Mouse (Mus musculus) gastrocnemius, postnatal 36 days (tissue): Measurements from ENCODE around the gene Ttc39b. TPM values are rescaled to one million over a fixed set of nuclear protein-coding genes. Genes with fewer than 3 reads are reported as not detected.
"Not testable (repeated sequence)": the region's sequence is repeated elsewhere in the genome, so short reads cannot be mapped to it uniquely, and the experiment has no call there.

Experiments used
- DNase-seq, 2 experiments: peaks; one replicate each; pipeline ENCODE4 v3.0.0; 2022
- intact Hi-C: fragments of 180-260 bp; cut with DNase I; formaldehyde crosslinking; loops from one replicate; pipeline ENCODE4 v1.15.1; 2025
- total RNA-seq, 2 experiments: library from RNA; stranded (reverse); gene quantifications; 2 replicates each; pipeline ENCODE4 v1.2.3; 2021

Ttc39b gene
- total RNA-seq, 2 experiments from 2014 or later: 3.3 to 5.6 TPM

DNA sequence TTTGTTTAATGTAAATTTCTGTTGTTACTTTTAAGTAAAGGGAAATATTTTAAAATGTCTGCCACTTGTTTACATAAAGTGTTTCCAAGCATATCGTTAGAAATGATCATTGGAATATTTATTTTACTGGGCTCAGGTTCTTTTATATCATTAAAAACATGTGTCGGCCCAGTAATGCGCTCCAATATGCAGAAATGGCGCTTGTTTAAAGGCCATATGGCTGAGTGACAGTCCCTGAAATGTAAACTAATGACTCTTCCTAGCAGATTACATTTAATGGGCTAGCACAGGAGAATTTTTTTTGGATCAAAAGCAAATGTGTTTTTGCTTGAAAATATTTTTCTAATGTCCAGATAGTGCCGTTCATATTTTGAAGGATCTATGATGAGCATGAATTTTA, 86.4 kb downstream of the Ttc39b start:
- no peak for DNase-seq
- intact Hi-C loops: no loop called here

DNA sequence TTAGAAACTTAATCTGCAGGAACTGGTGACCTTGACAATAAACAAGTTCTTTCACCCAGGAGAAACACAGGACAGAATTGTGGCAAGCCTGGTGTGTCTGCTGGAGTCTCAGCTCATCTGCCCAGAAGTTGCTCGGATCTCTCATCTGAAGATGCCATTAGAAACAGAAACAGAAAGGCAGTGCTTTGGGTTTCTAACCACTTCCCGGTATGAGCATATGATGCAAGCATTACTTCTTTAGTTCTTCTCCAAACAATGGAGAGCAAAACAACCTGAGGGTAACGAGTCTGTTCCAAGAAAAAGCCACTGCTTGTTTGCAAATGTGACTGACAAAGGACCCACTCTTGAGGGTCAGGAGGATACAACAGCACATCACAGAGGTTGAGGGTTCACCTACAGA, 88.8 kb downstream of the Ttc39b start:
- intact Hi-C loops, DNase-seq: not testable (repeated sequence)

- intact Hi-C loops: no loop called here
- DNase-seq: no peak
Measured at GRCm38 (mm10) chr4:83234739-83235138, 89.3 kb downstream of the Ttc39b start.

DNA sequence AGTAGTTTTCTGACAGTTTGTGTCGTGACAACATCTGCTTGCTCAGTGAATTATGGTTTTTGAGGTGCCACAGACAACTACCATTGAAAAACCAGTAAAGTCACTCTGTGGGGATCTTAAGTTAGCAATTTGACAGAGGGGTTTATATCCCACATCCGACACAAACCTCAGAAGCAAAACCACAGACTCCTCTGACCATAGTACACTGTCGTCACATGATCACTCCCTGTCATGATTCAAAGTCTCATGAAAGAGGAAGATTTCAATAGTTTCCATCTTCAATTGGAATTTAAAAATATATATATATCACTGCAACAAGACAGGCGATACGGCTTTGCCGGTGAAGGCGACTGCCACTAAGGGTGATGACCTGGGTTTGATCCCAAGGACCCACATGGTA, 89.9 kb downstream of the Ttc39b start:
- no peak for DNase-seq
- intact Hi-C loops: no loop called here

DNA sequence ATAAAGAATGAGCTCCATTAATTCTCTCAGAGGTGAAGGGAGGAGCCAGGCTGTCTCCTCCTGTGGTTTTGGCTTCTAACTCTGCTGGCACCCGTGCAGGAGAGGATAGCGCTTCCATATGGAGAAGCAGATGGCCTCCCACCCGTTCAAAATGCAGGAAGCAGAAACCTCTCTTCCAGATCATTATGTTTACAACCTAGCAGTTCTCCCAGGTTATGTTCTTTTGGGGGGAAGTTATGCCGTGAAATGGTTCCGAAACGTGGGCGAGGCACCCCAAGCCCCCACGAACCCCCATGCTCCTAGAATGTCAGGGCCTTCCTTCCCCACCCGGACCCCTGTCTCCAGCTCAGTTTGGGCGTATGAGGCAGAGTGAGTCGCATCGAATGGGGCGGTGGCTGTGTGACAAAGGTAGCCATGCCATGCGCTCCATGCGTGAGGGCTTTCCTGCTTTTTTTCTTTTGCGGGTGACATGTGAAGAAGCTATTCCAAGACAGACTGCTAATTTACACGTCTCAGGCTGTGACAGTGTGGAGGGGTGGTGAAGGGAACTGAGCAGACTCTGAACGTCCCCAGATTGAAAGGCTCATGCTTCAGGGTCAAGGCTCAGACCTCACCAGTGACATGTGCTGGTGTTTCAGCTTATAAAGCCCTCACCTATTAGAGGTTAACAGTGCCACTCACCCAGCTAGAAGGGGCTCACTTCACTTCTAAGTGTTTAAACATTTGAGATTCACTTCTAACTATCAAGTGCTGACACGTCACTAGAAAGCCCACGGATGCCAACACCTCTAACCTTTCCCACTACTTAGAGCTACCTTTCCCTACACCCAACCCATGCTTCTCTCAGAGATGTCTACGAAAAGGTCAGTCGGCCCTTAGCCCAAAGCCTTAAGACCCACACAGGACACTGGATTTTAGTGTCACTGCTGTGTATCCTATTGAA, 90.6 kb downstream of the Ttc39b start:
- intact Hi-C loops: no loop called here
- no peak for DNase-seq

GRCm38 (mm10) chr4:83232315-83232880, 91.7 kb downstream of the Ttc39b start:
- DNase-seq: no peak
- intact Hi-C loops: no loop called here

DNA sequence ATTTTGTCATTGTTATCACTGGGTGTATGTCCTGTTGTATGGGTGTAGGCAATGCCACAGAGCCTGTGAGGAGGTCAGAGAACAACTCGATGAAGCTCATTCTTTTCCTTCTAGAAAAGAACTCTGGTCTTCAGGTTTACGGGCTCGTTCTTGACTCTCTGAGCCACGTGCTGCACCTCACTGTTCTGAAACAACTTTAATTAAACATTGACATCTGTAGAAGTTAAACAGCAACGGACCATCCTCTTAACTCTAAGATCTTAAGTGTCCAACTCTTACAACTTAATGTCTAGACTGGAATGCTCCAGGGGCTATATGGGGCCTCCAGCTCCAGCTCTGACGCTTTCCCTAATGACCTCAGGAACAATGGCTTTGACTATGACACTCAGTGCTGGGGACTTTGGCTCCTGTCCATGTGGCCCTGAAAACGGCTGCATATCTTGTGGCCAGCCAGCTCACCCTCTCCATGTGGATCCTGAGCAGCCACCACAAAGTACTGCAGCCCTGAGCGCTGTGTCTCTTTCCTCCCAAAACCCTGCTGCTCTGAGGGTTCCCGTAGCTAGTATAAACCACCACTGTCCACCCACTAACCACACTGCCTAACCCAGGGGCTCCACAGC, 95.3 kb downstream of the Ttc39b start:
- intact Hi-C loops: no loop called here
- DNase-seq: no peak

GRCm38 (mm10) chr4:83228073-83228472, 96.0 kb downstream of the Ttc39b start:
- intact Hi-C loops: no loop called here
- no peak for DNase-seq

GRCm38 (mm10) chr4:83225633-83226360, 98.3 kb downstream of the Ttc39b start:
- intact Hi-C loops: no loop called here
- DNase-seq: no peak

GRCm38 (mm10) chr4:83224242-83224641, 99.8 kb downstream of the Ttc39b start:
- intact Hi-C loops: no loop called here
- no peak for DNase-seq

- intact Hi-C loops: no loop called here
- no peak for DNase-seq
Measured at GRCm38 (mm10) chr4:83223197-83223596, 100.9 kb downstream of the Ttc39b start.

DNA sequence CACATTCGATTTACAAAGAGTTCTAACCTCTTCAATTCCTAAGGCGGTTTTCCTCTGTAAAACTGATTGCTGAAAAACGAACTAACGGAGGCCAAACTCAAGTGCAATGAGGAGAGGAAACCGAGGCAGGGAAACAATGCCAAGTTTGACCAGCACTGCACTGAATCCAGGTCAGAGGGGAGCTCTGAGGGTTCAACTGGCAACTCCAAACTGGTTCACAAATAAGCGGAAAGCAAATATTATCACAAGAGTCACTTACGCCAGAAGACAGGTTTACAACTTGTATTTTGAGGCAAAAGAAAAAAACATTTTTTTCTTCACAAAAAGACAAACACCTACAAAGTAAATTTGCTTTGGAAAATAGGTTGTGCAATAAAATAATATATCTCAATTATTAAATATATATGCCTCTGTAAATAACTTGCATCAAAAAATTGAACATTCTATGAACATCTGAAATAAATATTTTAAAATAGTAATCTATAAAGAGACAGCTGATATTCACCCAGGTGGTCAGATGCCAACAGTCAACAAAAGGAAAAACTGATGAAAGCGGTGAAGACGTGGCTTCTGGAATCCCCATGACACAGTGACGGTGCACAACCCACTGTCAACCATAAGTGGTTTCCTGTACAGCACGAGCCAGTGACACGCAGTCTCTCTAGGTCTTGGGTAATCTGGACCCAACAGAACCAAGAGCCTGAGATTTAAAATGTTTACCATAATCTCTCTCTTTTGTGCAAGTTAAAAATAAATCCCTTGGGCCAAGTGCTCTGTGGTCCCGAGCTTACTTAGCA, 103.1 kb downstream of the Ttc39b start:
- intact Hi-C loops: no loop called here
- no peak for DNase-seq

GRCm38 (mm10) chr4:83219253-83219652, 104.8 kb downstream of the Ttc39b start:
- intact Hi-C loops: no loop called here
- DNase-seq: no peak

DNA sequence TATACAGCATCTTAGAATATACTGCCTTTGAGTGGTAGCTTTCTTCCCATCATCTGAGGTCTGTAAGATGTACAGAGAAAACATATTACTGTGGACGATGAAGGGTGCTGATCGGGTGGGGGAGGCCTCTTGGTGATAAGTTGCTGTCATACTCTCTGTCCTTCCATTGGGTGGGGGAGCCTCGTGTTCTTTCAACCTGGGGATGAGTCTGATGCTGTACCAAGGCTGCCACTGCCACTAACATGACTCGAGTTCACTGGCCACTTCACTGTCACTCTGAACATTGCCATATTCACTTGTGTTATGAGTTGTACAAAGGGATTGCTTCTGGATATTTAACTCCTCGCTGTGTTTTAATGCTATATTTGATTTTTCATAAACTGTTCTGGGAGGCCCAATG, 106.9 kb downstream of the Ttc39b start:
- intact Hi-C loops: no loop called here
- DNase-seq: no peak

- intact Hi-C loops: no loop called here
- no peak for DNase-seq
Measured at GRCm38 (mm10) chr4:83216381-83216780, 107.7 kb downstream of the Ttc39b start.

GRCm38 (mm10) chr4:83215776-83216175, 108.3 kb downstream of the Ttc39b start:
- no peak for DNase-seq
- intact Hi-C loops: no loop called here

DNA sequence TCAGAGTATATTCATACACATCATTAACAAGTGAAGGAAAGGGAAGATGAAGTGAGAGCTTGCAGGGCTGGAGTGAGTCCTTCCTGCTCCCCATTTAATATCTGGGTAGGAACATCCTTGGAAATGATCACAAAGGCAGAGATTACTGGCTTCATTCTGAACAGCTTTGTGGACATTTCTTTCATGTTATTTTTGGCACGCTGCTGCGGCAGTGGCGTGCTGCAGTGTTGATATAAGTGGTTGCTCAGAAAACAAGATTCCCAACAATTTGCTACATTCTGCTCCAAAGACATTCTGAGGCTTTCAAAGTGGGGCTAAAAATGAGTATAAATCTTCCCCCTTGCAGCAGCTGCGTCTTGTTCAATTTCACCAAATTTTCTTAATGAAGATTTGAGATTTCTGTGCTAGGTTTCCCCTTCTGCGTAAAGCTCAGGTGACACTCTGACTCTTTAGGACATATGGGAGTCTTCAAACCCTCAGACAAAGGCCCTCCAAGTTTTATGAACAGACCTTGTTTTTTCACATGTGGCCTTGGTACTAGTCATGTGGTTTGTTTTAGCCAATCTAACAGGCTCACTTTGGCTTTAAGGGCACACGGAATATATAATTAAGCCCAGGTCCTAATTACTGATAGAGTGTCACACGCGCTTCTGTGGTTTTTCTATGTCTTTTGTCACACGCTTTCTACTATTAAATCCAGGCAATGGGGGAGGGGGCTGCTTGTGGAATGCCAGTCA, 109.1 kb downstream of the Ttc39b start:
- intact Hi-C loops: no loop called here
- DNase-seq: no peak

DNA sequence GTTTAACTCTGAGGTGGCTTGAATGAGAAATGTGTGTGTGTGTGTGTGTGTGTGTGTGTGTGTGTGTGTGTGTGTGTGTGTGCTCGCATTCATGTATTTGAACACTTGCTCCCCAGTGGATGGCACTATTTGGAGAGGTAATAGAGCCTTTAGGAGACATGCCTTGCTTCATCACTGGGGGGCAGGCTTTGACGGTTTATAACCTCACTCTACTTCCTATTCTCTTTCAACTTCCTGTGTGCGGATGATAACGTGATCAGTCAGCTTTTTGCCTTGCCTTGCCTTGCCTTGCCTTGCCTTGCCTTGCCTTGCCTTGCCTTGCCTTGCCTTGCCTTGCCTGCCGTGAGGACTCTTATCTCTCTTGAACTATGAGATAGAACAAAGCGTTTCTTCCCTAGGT, 110.3 kb downstream of the Ttc39b start:
- intact Hi-C loops: no loop called here
- no peak for DNase-seq

DNA sequence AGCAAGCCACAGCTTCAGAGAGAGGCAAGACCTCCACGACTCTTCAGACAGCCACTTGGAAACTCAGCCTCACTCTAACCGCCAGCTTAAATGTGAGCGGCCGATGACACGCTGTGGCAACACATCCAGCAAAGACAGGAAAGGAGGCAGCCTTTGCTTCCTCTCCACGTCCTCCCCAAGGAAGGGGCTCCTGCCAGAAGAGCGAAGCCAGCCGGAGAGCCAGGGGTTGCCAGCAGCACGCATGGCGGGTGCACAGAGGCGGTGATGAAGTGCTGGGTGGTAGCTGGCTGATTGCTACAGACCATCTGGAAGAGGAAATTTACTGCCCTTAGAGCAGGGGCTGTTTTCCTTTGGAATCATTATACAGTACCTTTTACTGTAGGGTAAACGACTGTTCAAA, 112.3 kb downstream of the Ttc39b start:
- no peak for DNase-seq
- intact Hi-C loops: no loop called here

- intact Hi-C loops: no loop called here
- DNase-seq: no peak
Measured at GRCm38 (mm10) chr4:83210437-83210836, 113.6 kb downstream of the Ttc39b start.
